In the genomic region with DNA sequence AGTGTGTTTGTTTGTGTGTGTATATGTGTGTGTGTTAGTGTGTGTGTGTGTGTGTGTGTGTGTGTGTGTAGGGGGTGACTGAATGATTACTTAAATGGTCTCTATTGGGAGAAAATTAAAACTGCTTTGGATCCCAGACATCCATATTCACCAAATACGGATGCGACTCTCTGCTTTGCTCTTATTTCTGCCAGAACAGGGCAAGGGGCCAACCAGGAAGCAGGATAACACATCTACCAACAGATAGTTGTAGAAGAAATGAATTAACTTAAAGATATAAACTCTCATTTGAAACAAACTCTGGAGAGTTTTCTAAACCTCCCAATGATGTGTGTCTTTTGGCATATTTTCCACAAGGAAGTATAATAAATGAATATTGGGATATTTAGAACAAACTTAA, we compare ENCODE assay signal across 36 mouse cellular contexts. TPM values are rescaled to one million over a fixed set of nuclear protein-coding genes. Genes with fewer than 3 reads are reported as not detected.
"Had no signal": no experiment of that assay in that cellular context is flagged by ENCODE, and none has a peak within 500 bp of the region (broad histone marks: within the 10 kb centered on the region; RNA-seq: fewer than 3 reads in every experiment).

No protein-coding gene starts in this region.

- ATAC-seq: hindbrain, embryonic 16.5 days; hindbrain, postnatal 0 days; inflammation-experienced regulatory T-cells, adult 6 months; intestine, embryonic 15.5 days; intestine, embryonic 16.5 days; intestine, postnatal 0 days had no signal

- DNase-seq: heart, postnatal 10 days; heart, postnatal 14 days; heart, postnatal 36 days; heart, postnatal 4 days; kidney, adult 11 months; kidney, adult 18-20 months; kidney, adult 2 months; kidney, adult 8-10 months; kidney, adult 9 months; kidney, postnatal 10 days; kidney, postnatal 14 days; kidney, postnatal 25 days; kidney, postnatal 36 days; kidney, postnatal 4 days; layer of hippocampus, adult 9-11 months; layer of hippocampus, postnatal 36 days had no signal

- H3K4me1 ChIP-seq: hindbrain, embryonic 12.5 days; hindbrain, embryonic 13.5 days; hindbrain, embryonic 15.5 days; intestine, embryonic 15.5 days; kidney, embryonic 15.5 days had no signal

- H3K27ac ChIP-seq: heart, embryonic 10.5 days; heart, embryonic 13.5 days; heart, embryonic 15.5 days; hindbrain, embryonic 10.5 days; hindbrain, embryonic 12.5 days; hindbrain, embryonic 13.5 days; hindbrain, embryonic 14.5 days; hindbrain, embryonic 15.5 days; hindbrain, postnatal 0 days; intestine, embryonic 15.5 days; kidney, embryonic 15.5 days; kidney, postnatal 0 days had no signal

- H3K4me3 ChIP-seq: heart, embryonic 10.5 days; heart, embryonic 12.5 days; heart, embryonic 13.5 days; heart, embryonic 15.5 days; hindbrain, embryonic 10.5 days; hindbrain, embryonic 12.5 days; hindbrain, embryonic 13.5 days; hindbrain, embryonic 15.5 days; intestine, embryonic 15.5 days; kidney, embryonic 15.5 days; layer of hippocampus, adult 2 months had no signal

- H3K4me2 ChIP-seq: heart, embryonic 11.5 days; heart, embryonic 12.5 days; heart, embryonic 13.5 days; heart, embryonic 15.5 days; hindbrain, embryonic 12.5 days; hindbrain, embryonic 13.5 days; hindbrain, embryonic 14.5 days; hindbrain, embryonic 15.5 days; intestine, embryonic 15.5 days; kidney, embryonic 15.5 days had no signal

- H3K9me3 ChIP-seq: heart, embryonic 10.5 days; heart, embryonic 12.5 days; heart, embryonic 13.5 days; heart, embryonic 15.5 days; hindbrain, embryonic 10.5 days; hindbrain, embryonic 12.5 days; hindbrain, embryonic 13.5 days; hindbrain, embryonic 15.5 days; intestine, embryonic 15.5 days; kidney, embryonic 15.5 days had no signal

- H3K36me3 ChIP-seq: heart, embryonic 10.5 days; heart, embryonic 12.5 days; heart, embryonic 13.5 days; heart, embryonic 15.5 days; hindbrain, embryonic 10.5 days; hindbrain, embryonic 12.5 days; hindbrain, embryonic 13.5 days; hindbrain, embryonic 15.5 days; intestine, embryonic 15.5 days; kidney, embryonic 15.5 days had no signal

- H3K9ac ChIP-seq: heart, embryonic 12.5 days; heart, embryonic 13.5 days; heart, embryonic 15.5 days; hindbrain, embryonic 12.5 days; hindbrain, embryonic 13.5 days; hindbrain, embryonic 14.5 days; hindbrain, embryonic 15.5 days; intestine, embryonic 15.5 days; kidney, embryonic 15.5 days had no signal

- H3K27me3 ChIP-seq: heart, embryonic 12.5 days; heart, embryonic 13.5 days; heart, embryonic 15.5 days; hindbrain, embryonic 12.5 days; hindbrain, embryonic 13.5 days; hindbrain, embryonic 15.5 days; intestine, embryonic 15.5 days; kidney, embryonic 15.5 days had no signal

RNA-seq across cellular contexts. Expression of gene Prox1, which starts 35.2 kb away (rescaled TPM):
- total RNA-seq: hematopoietic stem cell, adult 5-6 weeks had no signal
